Mouse (Mus musculus): ENCODE measurements around the gene Asxl2. TPM values are rescaled to one million over a fixed set of nuclear protein-coding genes. Genes with fewer than 3 reads are reported as not detected.

Gene Asxl2
- 10 to 100 TPM; 32.8 to 37.5 TPM for total RNA-seq (2023)

DNA sequence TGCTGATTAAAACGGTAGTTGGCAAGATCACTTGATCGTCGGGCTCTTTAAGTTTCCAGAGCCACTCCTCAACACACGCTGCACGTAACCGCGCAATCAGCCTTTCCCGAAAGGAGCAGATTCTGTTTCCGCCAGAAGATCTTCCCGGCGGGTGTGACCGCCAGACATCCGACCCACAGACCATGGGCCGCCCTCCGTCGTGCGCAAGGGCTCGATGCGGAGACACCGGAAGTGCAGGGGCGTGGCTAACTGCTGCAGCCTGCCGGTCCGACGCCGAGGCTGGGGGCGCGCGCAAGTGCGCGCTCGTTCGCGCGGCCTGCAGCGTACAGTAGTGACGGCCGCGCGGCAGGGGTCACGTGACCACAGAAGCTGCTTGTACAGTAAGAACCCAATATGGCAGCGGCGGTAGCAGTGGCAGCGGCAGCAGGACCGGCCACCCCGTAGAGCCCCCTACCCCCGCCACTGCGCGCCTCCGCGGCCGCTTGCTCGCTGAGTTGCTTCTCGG, at the start of gene Asxl2:
Gene Asxl2, plus strand, starts transcription at position 328 of the 505 bp plus-strand sequence.

Other genes with a start within 250 kb of the Asxl2 start
- 10 to 100 TPM; 42.5 to 45.7 TPM for gene Rab10, start 116.9 kb upstream of the Asxl2 start, total RNA-seq (2023)
- gene Kif3c, start 61.7 kb upstream of the Asxl2 start, total RNA-seq (2023) = 1 to 10 TPM; 1.9 to 2.0 TPM
- 10 to 100 TPM; 13.1 to 18.9 TPM for gene Dtnb, start 145.5 kb downstream of the Asxl2 start, total RNA-seq (2023)

All from neutrophil, adult 83 days (primary cell).